Mouse (Mus musculus) regulatory T cell (primary cell): ENCODE measurements around the gene Myo19.
"Not testable (repeated sequence)": the region's sequence is repeated elsewhere in the genome, so short reads cannot be mapped to it uniquely, and the experiment has no call there.

Experiments
- in situ Hi-C: fragments of 300-600 bp; cut with MboI, MseI; formaldehyde crosslinking; loops from one replicate; pipeline ENCODE4 v1.15.1; 2025; ENCODE audit warnings: high pct_unique_total_duplicates

The Myo19 gene

DNA sequence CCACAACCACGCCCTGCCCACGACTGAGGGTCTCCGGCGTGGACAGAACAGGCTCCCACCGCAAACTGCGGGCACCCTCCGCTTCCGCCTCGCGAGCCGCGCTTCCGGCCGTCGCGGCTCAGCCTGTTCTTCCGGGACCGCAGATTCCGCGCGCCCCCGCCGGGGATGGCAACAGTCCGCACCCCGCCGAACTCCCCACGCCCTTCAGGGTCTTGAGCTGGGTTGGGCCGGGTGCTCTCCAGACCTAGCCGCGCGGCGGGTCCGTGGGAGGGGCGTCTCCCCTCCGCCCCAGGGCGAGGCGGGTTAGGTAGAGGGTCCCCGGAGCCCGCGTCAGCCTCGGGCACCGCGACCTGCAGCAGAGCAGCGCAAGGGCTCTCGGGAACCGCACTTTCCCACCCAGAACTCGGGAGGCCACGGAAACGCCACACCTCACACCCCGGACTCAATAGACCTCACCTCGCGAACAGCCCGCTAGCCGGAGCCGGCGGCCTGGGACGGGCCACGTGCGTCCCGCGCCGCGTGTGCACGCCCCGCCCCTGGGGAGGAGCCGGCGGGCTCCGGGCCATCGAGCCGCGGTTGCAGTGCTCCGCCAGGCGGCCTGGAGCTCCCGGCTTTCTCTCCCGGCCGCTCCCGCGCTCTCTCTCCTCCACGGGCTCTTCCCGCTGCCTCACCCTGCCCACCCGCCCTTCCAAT, at the start of gene Myo19, which contains the start of gene Pigw:
TSS of gene Myo19 (plus strand) at position 377 of the 693 bp plus-strand sequence.
TSS of gene Pigw (minus strand) at position 514 of the 693 bp plus-strand sequence.
- in situ Hi-C loops, result no loop called here

DNA sequence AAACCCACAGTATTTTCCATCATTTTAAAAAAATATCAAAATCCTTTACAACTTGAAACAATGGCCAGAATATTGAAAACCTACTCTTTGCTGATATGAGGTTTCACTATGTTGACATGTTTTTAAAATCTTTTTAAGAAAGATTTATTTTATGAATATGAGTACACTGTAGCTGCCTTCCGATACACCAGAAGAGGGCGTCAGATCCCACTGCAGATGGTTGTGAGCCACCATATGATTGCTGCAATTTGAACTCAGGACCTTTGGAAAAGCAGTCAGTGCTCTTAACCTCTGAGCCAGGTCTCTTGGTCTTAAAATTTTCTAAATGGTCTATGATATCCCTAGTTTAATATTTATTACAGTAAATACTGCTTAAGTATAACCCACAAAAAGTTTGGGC, 40.6 kb upstream of the Myo19 start:
- in situ Hi-C loops, result no loop called here

DNA sequence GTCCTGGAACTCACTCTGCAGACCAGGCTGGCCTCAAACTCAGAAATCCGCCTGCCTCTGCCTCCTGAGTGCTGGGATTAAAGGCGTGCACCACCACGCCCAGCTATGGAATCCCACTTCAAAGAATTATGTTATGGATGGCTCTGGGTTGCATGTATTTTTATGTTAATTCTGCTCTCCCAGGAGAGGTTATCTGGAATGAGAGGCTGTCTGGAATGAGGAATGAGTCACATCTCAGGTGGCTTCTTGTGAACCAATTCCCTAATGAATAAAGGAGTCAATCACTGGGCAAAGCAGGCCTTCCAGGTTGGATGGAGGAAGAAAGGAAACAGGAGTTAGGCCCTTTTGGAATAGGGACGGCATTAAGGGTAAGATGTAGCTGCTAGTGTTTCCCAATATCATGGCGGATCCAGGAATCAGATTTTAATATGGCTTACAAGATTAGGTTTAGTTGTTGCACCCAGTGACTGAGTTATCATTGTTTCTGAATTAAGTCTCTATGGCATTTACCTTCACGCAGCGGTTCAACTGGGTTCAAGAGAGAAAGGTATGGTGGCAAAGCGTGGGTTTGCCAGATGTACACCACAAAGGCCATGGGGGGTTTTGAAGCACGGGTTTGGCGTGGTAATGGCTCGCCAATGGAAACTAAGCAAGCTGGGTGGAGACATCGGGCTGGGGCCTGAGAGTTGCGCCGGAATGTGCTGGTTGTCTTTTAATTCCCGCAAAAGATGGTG, 33.0 kb upstream of the Myo19 start:
- in situ Hi-C loops, result no loop called here

DNA sequence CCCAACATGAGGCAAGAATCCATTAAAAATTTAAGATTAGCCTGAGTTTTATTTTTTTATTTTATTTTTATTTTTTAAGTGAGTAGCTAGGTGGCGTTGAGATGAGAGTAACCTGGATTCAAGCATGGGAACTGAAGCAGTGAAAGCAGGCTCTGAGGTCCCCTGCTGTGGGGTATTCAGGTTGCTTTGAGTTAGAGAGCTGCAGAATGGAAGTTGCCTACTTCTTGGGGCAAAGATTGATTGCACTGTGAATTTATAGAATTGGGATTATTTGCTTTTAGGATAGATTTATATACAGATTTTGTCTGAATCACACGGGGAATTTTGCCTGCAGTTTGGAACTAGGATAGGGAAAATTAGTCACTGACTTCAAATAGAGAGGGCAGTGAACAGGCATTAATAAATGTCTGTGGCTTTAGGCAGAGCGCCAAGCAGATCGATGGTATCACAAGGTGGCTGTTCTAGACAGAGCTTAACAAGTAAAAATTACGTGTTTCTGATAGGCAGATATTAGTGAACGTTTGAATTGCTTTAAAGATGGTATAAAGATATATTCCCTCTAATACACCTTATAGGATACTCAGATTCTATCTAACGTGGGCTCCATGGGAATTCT, 32.4 kb upstream of the Myo19 start:
- in situ Hi-C loops, result no loop called here

DNA sequence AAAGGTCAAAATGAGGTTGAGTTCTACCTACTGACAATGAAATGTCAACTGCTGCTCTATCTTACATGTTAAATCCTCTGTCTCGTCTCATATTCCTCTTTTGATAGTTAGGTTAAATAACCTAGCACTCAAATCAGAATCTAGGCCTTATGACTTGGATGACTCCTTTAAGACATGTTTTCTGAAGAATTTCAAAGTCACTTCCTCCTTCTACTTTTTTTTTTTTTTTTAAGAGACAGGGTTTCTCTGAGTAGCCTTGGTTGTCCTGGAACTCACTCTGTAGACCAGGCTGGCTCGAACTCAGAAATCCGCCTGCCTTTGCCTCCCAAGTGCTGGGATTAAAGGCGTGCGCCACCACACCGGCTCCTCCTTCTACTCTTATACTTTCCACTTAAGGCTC, 24.7 kb upstream of the Myo19 start:
- in situ Hi-C loops, result no loop called here

DNA sequence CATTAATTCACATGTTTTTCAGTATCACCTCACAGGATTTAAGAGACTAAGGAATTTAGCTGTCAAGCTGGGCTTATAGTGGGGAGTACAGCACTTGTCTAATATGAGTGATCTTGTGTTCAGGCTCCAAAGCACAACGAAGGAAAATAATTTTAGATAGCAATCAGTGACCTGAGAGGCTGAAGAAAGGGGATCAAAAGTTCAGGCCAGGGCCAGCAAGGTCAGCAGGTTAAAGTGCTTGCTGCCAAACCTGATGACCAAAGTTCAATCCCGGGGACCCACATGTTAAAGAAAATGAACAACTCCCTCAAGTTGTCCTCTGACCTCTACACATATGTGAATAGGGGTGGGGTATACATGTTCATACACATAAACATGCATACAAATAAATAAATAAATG, 14.7 kb upstream of the Myo19 start:
- in situ Hi-C loops, result loop anchor here (5.0 kb wide), 1 partner anchor 38 kb away; the partner anchor contains the start of gene Dhrs11

DNA sequence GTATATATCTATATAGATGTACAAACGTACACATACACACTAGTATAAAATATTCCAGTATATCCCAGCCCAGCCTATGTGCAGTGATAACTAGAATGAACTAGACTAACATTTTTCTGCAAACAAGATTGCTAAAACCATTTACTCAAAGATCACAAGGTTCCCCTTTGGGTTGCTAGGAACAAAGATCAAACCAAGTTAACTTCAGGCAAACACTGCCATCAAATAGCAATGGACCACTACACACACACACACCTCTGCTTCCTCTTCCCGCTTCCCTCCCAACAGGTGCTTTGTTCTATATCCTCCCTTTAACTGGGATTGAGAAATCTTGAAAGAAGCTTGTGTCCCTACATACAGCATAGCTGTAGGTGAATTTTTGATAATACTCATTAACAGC, 12.4 kb upstream of the Myo19 start:
- in situ Hi-C loops, result loop anchor here (5.0 kb wide), 1 partner anchor 40 kb away; the partner anchor contains the start of gene Dhrs11

DNA sequence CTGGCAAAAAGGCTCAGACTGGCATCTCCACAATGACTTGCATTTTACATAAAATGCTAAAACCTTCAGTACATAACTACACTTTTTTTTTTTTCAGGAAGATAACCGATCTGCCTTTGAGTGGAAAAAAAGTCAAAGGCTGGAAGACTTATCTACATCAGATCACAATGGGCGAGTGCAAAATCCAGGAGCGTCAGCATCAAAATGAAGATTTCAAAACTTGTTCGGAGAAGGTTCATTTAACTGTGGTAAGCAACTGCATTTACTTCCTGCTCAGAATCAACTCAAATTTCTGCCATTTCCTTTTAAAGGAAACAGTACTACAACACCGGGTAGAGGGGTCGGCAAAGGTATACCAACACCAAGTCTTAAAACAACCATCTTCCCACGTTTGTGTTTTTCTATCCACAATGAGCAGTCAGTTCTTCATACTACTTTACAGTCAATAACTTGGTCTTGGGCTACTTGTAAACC, 11.1 kb upstream of the Myo19 start:
- in situ Hi-C loops, result loop anchor here (5.0 kb wide), 1 partner anchor 42 kb away; the partner anchor contains the start of gene Dhrs11

DNA sequence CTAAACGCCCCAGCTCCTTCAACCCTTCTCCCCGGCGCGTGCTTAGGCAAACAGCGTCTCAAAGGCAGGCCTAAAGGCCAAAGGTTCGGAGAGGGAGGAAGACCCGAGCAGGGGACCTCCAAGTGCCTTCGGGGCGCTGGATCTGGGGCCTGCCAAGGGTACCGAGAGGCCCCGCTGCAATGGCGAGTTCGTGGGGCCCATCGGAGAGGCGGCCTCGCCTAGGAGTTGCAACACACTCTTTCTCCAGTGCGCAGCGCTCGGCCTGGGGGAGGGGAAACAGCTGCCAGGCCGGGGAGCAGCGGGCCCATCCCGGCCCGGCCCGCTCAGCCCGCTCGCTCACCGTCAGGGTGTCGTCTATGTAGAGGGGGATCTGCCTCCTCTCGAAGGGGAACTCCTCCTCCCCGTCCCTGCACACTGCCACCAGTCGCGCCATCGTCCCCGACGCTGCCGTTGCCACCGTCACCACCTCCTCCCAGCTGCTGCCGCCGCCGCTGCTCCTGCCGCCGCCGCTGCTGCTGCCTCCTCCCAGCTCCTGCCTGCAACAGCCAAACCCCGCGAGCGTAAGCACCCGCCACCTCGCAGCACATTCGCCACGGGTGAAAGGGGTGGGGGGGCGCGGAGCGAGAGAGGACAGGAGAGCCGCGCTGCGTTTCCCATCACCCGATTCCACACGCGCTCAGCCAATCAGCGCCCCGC, 10.3 kb upstream of the Myo19 start:
- in situ Hi-C loops, result loop anchor here (5.0 kb wide), 1 partner anchor 42 kb away; the partner anchor contains the start of gene Dhrs11

DNA sequence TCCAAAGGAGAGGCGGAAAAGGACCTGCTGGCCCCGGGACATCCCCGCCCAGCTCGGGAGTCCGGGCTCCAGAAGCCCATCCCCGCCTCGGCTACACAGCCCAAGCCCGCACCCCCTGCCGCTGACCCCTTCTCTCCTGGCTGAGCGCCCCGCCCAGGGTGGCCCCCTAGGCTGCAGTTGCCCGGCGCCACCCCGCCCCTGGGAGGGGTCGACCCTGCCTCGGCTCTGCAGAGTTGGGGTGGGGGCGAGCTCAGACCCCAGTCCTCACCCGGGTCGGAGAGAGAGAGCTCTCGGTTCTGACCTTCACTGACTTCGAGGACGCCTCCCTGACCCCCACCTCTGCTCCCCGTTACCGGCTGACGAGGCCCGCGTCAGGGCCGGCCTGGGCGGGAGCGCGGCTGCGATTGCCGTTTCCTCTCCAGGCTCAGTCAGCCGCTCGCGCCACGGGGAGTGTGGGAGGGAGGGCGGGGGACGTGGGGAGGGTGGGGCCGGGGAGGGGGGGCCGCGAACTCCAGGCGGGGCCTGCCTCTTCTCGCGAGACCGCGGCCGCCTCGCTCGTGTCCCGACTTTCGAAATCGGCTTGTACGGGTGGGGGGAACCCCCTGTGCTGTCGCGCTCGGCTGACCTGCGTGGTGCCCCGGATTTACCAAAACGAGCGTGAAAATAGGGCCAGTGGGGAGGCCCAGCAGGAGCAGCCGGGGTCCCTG, 9.5 kb upstream of the Myo19 start, which contains the start of gene Ggnbp2:
TSS of gene Ggnbp2 (minus strand) at position 481 of the 707 bp plus-strand sequence.
- in situ Hi-C loops, result no loop called here

DNA sequence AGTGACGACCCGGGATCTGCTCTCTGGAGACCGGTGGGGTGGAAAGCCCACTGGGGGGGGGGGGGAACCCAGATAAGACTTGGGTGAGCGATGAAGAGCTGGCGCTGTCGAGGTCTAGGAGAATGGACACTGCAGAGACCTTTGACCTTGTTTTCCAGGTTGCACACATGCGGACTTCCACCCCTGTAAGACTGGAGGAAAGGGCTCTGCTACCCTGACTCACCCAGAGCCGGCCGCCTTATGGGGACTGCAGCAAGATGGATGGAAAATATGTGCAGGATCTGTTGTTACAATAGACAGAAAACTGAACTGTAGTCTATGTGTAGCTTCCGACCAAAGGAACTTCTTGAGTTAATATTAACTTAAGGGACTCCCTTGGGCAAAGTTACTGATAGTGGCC, 8.9 kb upstream of the Myo19 start:
- in situ Hi-C loops, result no loop called here

DNA sequence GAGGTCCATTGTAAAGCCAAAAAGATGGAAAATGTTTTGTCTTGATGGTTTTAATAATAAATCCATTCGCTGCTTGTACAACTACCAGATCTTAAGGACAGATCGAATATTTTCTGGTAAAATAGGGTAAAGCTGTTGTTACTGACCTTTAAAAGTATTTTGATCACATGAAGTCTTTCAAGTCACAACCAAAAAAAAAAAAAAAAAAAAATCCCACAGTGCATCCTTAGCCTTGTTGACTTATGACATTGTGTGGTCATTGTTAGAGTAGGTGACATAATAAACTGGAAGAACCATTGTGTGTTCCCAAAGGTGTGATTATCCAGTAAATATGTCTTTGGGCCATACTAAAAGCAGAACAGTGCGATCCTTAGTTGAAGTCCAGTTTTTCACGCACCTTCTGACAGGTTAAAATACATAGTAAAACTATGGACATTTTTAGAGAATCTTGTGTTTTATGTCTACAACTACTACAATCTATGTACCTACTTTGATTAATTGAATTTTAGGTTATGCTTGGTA, 8.3 kb upstream of the Myo19 start:
- in situ Hi-C loops, result no loop called here

DNA sequence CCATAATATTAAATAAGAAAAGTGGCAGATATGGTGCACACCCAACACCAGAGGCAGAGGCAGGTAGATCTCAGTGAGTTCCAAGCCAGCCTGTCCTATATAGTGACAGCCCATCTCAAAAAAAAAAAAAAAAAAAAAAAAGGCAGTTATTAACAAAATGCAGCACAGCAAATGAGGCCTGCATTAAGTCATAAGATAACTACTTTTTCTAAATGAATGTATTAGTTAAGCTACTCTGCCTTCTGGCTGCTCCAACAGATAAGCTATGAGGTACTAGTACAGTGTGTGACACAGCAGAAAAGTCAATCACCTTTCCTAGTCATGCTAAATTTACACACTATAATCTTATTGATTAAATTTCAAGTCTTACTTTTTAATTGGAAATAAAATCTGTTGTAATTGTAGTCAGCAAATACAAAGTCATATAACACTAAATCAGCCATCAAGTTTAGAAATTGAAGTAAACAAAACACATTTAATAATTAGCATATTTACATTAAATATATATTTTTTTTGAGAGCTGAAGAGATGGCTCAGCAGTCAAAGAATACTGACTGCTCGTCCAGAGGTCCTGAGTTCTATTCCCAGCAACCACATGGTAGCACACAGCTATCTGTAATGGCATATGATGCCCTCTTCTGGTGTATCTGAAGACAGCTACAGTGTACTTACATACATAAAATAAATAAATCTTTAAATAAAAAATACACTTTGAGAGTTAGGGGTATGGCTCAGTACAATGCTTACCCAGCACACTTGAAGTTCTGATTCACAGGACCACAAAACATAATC, 6.7 kb upstream of the Myo19 start:
- in situ Hi-C loops, result no loop called here

DNA sequence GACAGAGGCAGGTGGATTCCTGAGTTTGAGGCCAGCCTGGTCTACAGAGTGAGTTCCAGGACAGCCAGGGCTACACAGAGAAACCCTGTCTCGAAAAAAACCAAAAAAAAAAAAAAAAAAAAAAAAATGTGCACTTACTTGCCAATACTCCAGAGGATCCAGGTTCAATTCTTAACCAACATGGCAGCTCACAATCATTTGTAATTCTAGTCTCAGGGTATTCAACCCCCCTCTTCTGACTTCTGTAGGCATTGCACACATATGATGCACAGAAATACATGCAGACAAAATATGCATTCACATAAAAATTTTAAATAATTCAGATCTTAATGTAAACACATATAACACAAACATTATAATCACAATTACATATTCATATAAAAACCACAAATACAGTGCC, 3.9 kb upstream of the Myo19 start:
- in situ Hi-C loops, result not testable (repeated sequence)

DNA sequence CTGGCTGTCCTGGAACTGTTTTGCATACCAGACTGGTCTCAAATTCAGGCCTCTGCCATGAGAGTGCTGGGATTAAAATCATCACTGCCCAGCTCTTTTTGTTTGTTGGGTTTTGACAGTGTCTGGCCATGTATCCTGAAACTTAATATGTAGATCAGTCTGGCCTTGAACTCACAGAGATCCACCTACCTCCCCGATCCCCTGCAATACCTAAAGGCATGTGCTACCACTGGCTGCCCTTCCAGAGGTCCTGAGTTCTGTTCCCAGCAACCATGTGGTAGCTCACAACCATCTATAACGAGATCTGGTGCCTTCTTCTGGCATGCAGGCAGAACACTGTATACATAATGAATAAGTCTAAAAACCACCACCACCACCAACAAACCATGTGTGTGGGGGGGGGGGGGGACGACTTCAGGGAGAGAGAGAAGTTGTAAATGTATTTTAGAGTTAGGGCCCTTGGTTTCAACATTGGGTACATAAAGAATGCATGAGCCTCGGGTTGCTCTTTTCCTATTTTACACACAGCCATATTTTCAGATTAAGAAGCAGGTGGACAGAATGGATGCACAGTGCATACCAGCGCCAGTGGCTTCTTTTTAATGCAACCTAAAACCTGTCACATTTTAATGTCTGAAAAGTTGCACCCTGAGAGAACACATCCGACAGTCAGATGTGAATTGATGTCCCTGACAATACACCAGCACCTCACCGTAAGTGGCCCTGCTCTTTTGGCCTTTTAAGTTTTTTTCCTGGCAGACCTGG, 759 bp upstream of the Myo19 start:
- in situ Hi-C loops, result no loop called here

DNA sequence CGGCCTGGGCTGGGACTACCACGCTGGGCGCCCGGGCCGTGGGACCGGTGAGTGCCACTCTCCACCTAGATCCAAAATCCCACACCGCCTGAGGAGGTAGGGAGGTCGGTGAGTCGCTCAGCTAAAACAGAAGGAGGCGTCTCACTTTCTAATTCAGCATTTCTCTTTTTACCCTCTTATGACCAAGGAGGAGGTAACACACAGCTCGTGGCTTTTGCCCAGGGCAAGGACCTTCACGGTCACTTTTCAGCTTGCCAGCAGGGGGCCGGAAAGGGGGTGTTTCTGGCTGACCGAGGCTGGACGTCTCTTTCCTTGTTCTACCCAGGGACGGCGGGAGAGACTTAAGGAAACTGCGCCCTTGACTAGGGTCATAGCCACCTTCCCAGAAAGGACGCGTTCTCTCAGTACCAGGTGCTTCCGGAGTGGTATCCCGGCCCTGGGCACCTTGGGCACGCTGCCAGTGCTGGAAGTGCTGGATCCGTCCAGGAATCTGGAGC, 565 bp downstream of the Myo19 start:
- in situ Hi-C loops, result no loop called here

DNA sequence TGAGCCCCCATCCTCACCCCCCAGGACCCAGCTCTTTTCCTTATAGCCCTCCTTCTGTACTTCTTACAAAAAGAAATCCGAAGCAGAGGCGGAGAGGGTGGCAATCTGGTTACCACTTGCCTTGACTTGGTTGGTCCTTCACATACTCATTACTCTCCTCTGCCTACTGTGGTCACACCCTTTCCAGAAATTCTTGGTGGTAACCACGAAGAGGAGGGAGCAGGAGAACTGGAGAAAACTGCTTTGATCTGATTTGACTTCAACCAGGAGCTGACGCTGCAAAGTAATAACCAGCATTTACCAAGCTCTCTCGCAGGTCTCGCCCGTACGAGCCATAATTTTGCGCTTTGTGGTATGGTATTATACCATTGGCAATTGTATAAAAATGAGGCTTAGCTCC, 1.0 kb downstream of the Myo19 start:
- in situ Hi-C loops, result no loop called here

DNA sequence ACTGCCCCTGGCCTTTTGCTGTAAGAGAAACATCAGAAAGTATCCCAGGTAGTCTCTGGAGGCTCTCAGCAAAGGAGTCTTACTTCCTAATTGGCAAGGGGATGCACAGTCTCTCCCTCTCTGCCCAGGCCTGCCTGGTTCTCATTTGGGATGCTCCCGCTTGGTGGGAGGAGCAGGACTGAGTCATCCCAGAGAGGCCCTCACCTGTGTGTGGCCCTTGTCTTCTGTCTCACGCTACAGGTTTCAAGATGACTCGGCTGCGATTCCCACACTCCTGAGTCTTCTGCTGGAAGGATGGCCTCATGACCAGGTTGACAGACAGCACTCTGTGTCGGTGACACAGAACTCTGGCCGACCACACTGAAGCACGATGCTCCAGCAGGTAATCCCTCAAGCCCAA, 2.4 kb downstream of the Myo19 start:
- in situ Hi-C loops, result no loop called here

DNA sequence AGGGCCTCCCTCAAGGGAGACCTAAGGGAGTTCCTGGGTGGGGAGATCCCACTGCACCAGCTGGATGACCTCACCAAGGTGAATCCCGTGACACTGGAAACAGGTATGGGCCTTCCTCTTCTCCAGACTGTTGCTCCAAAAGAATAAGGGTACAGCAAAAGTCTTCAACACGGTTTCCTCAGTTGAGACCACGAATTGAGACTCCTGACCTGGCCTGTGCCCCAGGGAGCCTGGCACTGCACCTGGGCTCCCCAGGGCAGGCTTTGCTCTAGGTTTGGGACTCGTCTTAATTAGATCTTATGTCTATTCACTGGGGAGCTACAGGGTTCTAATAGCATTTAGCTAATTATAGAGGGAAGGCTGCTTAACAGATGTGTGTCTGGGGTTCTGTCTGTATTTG, 5.3 kb downstream of the Myo19 start:
- in situ Hi-C loops, result no loop called here
